Mouse (Mus musculus): ENCODE results near the gene Gm20388.
"Not testable (repeated sequence)": the region's sequence is repeated elsewhere in the genome, so short reads cannot be mapped to it uniquely, and the experiment has no call there.

The Gm20388 gene

DNA sequence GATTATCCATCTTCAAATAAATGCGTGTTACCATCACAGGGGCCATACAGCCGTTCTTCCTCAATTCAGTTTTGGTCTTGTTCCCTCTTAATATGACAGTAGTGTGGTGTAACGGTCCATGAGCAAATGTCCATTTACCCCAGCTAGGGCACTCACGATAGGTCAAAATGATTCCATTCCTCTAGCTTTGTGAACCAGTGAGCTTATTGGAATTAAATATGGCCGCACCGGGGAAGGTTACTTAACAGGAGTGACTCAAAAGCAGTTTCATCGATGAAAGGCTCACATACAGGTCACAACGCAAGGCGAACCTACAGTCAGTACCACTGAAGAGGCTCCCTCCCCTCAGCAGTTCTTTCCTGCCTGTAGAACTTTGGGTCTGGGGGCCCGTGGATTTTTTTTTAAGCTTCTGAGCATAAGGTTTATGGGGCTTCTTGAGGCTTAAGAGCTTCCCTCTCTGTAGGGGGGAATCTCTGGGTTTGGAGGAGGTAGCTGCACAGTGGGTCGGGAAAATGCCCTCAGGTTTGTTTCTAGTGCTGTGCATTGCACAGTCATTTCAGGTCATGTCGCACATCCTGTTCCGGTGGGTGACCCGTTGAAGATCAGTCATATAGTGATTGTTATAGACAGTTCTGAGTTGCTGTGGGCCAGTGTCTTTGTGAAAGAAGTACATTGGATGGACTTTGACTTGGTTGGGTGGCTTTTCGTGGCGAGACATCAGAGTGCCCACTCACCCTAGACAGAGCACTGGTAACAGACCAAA, 3568.0 kb downstream of the Gm20388 start:
- no peak for DNase-seq (ENCODE audit: low spot score in 2 of 2)

DNA sequence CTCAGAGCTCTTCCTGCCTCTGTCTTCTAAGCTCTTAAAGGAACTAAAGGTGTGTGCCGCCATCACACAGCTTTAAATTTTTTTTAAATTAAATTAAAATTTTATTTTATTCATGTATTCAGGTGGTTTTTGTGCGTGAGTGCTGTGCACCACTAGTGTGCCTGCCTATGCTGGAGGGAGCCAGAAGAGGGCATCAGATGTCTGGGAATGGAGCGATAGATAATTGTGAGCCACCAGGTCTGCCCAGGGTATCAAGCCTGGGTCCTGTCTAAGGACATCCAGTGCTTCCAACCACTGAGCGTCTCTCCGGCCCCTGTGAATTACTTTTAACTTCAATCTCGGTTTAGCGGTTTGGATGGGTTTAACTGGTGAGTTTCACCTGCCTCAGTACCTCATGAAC, 3572.0 kb downstream of the Gm20388 start:
- DNase-seq (ENCODE audit: low spot score in 2 of 2): no peak

DNA sequence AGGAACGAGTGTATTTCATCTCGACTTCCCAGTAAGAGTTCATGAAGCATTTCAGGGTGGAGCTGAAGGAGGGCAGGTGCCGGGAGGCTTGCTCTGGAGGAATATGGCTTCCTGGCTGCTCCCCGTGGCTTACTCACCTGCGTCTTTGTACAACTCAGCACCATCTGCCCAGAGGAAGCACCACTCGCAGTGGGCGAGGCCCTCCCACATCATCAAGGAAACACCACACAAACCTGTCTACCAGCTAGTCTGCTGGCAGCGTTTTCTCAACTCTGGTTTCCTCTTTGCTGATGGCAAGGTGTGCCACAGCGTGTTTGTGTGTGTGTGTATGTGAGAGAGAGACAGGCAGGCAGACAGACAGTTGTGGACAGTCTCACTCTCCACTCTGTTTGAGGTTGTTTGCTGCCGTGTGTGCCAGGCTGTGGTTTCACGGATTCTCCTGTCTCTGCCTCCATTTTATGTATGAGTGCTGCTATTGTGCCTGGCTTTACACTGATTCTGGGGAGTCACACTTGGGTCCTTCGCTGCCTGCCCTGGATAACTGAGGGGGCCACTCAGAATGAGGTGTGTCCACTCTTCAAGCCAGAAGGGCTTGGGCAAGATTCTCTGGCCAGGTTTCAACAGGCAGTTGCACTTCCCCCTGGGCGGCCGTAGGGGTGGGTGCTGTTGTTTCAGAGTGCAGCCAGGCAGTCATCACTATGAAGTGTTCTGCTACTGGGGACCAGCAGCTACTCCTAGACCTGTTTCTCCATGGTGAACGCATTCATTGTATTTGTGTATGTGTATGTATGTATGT, 3580.8 kb downstream of the Gm20388 start:
- no peak for DNase-seq (ENCODE audit: low spot score in 2 of 2)

DNA sequence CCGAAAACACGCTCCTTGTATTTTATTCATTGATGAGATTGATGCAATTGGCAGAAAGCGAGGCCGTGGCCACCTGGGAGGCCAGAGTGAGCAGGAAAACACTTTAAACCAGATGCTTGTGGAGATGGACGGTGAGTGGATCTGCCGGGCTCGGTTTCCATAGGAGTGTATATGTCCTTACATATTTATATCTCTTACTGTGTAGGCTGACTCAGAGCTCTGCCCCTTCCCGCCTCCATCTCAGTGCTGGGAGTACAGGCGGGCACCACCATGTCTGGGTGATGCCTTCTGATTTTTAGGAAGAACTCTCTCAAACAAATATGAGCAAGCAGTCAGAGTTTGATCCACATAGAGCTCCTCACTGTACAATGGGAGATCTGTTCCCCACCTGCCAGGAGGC, 3582.3 kb downstream of the Gm20388 start:
- DNase-seq (ENCODE audit: low spot score in 2 of 2): no peak

DNA sequence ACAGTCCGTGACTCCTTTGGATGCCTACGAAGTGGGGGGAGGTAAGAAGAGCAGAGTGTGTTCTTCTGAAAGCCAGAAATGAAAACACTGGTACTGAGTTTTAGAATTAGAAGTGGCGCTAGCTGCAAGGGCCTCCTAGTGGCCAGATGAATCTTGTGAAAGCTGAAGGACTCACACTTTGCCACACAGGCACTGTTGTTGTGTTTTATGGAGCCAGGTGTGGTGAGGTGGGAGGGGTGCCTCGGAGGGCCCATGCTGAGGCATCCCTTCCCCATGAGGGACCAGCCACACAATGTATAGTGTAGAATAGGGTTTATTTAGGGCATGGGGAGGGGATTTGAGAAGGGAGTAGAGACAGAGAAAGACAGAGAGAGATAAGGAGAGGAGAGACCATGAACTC, 3587.1 kb downstream of the Gm20388 start:
- no peak for DNase-seq (ENCODE audit: low spot score in 2 of 2)

DNA sequence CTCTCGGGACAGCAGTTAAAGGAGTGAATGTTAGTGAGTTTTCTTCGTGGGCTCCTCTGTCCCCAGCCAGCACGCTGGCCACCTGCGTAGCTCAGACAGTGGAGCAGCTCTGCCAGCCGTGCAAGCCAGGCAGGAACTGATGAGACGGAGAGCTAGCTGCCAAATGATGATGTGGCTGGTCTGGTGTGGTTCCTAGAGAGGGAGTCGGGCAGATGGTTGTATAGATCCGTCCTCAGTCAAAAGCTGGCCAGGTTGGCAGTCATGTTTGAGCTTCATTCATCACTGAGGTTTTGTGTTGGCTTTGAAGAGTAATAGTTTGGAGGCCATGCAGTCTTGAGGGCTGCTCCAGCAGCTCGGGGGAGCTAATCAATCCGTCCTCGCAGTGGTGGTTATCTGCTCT, 3588.3 kb downstream of the Gm20388 start:
- DNase-seq (ENCODE audit: low spot score in 2 of 2): peak in 1 of 2 experiments; percentile 8

DNA sequence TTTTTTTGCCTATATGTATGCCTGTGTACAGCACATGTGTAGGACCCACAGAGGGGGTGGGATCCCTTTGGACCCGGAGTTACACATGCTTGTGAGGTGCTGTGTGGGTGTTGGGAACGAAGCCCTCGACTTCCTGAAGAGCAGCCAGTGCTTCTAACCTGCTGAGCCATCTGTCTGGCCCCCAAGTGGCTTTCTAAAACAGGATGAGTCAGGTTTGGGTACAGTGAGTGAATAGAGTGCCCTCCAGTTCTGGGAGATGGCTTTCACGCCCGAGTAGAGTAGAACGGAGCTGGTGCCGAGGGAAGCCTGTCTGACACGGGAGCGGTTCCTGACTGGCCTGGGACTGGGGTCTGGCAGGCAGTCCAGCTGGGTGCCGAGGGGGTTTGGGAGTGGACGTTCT, 3588.9 kb downstream of the Gm20388 start:
- no peak for DNase-seq (ENCODE audit: low spot score in 2 of 2)

DNA sequence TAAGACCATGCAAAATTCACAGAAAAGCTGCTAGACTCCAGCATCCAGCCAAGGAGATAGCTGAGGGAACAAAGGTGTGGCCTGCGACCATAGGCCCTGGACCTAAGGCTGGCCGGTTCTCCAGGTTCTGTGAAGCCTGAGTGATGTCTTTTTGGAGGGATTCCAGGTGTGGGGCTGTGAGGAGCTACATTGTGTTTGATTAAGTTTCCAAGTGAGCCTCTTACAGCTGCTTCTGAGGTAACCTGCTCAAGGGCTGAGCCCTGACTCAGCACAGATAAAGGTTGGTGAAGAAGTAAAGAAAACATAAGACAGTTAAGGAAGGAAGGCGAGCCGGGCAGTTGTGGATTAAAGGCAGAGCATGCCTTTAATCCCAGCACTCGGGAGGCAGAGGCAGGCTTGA, 3591.6 kb downstream of the Gm20388 start:
- DNase-seq (ENCODE audit: low spot score in 2 of 2): no peak

DNA sequence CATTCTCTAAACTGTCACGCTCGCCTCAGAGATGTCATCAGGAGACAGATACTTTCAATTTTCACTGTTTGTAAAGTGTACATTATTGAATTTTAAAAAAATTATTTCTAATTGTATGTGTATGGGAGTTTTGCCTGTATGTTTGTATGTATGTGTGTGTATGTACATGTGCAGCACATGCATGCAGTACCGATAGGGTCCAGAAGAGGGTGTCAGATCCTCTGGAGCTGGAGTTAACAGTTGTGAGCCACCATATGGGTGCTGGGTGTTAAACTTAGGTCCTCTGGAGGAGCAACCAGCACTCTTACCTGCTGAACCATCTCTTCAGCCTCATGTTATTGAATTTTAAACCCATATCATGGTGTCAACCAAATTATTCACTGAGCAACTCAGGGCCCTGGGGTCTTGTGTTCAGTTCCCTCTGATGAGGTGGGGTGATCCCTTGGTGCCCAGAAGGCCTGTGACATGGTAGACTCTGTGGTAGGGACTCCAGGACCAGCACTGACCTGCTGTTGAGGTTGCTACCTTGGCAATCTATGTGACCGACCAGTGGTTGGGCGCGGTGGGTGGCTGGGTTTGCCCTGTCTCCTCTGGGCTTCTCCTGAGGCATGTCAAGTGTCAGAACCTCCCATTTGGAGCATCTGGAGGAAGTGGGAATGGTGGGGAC, 3593.3 kb downstream of the Gm20388 start:
- DNase-seq (ENCODE audit: low spot score in 2 of 2): no peak

DNA sequence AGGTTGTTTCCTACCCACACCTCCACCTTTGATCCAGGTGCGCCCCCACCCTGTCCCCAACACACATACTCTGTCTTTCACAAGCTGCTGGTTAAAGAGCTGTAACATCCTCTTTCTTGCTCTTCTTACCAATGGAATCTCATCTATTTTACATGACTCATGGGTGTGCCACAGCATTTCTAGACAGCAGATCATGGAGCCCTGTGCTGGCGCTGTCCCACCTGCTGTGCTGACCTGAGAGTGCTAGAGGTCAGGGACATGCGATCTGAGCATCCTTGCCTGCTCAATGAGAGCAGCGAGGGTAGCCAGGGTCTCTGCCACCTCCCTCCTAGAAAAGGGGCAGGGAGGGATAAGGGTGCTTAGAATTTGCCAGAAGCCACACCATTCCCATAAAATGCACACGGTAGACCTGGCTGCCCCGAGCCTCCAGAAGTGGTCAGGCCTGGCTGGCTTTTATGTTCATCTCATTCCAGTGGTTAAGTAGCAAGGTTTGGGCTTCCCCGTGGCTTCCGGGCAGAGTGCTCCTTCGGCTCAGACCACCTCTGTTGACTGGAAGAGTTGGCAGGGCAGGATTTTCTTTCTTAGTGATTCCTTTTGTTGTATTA, 3594.1 kb downstream of the Gm20388 start:
- no peak for DNase-seq (ENCODE audit: low spot score in 2 of 2)

DNA sequence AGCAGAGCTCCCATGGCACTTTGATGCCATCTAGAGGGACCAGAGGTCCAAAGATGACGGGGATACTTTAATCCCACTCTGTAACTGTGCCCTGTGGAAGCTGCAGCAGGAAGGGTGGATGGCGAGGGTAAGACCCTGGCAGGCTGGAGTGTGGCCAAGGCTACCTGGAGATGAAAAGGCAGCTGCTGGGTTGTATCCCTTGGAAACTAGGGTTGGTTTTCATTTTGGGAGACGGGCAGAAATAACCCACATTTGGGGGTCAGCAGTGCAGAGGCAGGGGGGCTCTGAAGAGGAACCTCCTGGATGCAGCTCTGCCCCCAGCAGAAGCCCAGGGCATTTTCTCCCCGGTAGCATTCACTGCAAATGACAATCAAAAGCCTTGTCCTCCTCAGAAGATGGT, 3594.6 kb downstream of the Gm20388 start:
- no peak for DNase-seq (ENCODE audit: low spot score in 2 of 2)

DNA sequence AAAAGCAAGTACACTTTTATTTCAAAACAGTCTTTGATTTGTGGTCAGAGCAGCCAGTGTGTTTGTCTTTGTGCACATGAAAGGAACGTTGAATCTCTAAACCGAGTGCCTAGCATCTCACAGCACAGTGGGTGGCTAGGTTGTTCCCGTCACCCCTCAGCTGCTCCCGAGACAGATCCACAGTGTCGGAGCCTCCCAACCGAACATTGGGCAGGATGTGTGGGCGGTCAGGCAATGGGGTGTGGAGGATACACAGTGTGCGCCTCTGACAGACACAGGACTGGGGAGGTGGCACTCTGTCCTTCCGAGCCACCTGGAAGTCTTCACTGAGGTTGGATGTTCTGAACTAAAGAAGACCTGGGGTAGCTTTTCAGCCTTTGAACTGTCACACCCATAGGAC, 3595.1 kb downstream of the Gm20388 start:
- DNase-seq (ENCODE audit: low spot score in 2 of 2): no peak

DNA sequence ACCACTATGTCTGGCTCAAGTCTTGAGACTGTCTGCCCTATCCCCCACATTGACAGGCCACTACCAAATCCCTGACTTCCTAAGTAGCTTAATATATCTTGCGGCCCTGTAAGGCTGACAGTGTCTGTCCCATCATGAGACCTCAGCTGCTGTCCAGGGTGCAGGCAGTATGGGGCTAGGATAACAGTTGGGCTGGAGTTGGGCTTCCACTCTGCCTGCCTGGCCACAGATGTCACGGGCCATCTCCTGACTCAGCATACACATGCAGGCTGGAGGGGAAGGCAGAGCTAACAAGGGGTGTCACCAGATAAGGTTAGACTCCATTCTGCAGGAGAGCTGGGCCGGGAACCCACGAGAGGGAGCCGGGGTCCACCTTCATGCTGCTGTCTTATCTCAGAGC, 3596.5 kb downstream of the Gm20388 start:
- DNase-seq (ENCODE audit: low spot score in 2 of 2): no peak

DNA sequence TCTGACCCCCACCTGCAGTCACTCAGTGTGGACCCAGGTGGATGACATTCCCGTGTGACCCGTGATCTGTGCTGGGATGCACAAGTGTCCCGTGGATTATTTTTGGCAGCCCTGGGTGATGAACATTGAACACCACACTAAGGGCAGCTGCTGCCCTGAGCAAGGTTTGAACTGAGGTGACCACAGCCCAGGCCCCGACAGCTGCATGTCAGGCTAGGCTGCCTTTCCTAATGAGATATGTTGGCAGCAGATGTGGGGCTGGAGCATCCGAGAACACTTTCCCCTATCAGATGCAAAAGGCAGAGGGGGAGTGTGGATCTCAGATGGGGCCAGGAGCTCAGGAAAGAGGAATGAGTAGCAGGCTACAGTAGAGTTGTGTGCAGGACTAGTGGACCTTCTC, 3600.2 kb downstream of the Gm20388 start:
- no peak for DNase-seq (ENCODE audit: low spot score in 2 of 2)

DNA sequence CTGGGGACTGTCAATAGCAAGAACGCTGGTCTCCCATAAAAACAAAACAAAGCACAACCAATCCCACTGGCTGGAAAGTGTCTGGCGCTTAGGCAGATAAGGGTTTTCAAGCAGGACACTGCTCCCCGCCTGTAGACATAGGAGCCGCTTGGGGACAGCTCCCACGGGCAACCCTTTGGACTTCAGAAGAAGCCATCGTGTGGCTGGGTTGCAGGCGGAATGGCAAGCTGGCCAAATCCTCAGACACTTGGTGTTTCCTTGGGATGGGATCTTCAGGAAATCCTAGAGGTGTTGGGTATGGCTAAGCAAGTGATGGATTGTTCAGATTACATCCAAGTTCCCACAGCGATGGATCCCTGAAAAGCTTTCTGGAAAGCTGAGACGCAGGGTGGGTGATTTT, 3603.5 kb downstream of the Gm20388 start:
- DNase-seq (ENCODE audit: low spot score in 2 of 2): no peak

DNA sequence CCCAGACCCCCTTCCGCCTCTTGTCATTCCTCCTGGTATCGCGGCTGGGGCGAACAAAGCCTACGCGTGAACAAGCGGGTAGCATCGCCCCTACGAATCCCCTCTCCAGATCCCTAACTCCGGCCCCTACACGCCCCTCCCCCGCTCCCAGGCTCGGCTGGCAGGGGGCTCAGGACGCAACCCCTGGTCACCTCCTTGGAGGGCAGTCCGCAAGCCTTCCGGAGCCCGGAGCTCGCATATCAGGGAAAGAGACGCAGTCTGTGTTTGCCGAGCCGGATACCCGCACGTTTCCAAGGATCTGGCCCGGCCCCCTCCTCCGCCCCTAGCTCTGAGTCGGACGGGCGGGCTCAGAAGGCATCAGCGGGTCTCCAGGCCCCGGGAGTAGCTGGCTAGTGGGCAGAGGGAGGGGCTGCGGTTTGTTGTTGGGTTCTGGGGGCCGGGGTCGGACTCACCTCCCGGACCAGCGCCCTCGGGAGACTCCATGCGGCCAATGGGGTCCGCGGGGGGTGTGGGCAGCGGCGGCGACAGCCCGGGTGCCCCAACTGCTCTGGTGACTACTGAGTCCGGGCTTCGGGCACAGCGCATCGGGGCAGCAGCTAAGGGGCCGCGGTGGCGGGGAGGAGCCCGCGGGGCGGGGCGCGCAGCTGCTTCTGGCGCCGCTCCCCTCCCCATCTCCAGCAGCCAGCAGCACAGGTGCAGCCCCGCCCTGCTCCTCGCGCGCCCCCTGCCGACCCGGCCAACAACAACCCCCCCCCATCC, 3604.3 kb downstream of the Gm20388 start, which contains the start of gene Dbndd1:
TSS of gene Dbndd1 (minus strand) at position 683 of the 759 bp plus-strand sequence.
- DNase-seq (ENCODE audit: low spot score in 2 of 2): peak in 1 of 2 experiments; percentile 44

DNA sequence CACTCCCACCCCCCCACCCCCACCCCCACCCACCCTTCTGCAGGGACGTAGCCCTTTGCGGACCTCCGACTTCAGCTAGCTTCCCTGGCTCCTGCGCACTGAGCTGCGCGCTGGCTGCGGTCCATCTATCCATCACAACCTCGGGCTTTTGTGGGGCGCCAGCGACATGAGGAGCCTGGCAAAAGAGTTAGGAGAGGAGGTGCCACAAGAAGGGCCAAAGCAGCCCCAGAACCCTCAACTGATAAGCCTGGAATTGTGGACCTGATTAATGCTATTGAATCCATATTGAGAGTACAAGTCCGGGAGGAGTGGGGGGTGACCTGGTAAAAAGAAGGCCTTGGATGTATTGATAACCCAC, 3604.9 kb downstream of the Gm20388 start:
- no peak for DNase-seq (ENCODE audit: low spot score in 2 of 2)

DNA sequence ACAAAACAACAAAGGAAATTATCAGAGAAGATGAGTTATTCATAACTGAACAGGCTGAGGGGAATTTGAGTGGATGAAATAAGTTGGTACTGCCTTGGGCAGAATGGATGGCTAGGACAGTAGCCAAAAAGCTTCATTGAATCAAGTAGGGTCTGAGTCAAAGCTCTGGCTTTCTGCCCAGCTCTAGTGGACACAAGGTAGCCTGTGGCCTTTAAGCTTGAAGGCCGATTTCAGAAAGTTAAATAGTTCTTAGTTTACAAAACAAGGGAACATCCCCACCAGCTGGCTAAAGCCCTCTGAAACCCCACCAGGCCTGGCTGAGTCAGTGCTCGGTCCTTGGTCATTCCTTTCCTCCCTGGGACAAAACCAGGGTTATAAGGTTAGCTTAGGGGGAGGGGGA, 3606.0 kb downstream of the Gm20388 start:
- no peak for DNase-seq (ENCODE audit: low spot score in 2 of 2)

DNA sequence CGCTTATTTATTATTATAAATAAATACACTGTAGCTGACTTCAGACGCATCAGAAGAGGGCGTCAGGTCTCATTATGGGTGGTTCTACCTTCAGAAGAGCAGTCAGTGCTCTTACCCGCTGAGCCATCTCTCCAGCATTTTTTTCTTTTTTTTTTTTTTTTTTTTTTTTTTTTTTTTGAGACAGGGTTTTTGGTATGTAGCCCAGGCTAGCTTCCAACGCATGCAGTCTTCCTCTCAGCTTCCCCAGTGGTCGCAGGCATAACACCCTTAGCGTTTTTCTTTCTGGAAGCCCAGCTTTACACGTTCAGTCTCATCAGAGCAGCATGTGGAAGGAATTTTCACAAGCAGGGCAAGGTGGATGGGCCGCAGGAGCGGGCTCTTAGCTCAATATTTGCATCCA, 3607.5 kb downstream of the Gm20388 start:
- no peak for DNase-seq (ENCODE audit: low spot score in 2 of 2)

DNA sequence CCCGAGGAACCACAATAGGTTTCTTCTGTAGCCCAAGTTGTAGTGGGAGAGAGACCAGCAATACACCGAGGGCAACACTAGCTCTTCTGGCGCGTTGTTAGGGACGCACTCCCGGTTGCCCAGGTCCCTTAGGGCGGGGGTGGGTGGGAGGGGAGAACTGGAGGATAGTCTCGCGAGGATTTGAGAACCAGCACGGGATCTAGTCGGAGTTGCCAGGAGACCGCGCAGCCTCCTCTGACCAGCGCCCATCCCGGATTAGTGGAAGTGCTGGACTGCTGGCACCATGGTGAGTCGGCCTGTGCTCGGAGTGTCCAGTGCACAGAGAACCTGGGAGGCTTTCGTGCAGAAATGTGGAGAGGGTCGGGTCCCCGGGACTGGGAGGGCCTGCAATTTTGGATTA, 3608.0 kb downstream of the Gm20388 start, which contains the start of gene Gas8:
TSS of gene Gas8 (plus strand) at position 168 of the 400 bp plus-strand sequence.
- peak; percentile 80 to 82 for DNase-seq (ENCODE audit: low spot score in 2 of 2)

DNA sequence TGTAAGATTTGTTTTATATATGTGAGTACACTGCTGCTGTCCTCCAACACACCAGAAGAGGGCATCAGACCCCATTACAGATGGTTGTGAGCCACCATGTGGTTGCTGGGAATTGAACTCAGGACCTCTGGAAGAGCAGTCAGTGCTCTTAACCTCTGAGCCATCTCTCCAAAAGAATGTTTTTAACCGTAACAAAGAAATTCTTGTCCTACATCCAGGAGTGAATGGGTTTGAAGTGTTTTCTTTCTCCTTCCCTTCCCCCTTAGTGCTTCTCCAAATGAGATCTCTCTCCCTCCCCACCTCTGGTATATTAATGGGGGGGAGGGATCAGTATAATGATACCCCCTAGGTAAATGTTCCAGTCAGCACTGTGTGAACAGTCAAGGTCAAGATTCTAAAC, 3609.4 kb downstream of the Gm20388 start:
- not testable (repeated sequence) for DNase-seq (ENCODE audit: low spot score in 2 of 2)
